Mouse (Mus musculus): ENCODE results near the gene Man2a1.

Man2a1 gene

GRCm38 (mm10) chr17:64600372-64601090 is at the start of gene Man2a1:
TSS of gene Man2a1 (plus strand) at chr17:64600736.
- peak; percentile 59 for DNase-seq (ENCODE audit: low read depth)

DNA sequence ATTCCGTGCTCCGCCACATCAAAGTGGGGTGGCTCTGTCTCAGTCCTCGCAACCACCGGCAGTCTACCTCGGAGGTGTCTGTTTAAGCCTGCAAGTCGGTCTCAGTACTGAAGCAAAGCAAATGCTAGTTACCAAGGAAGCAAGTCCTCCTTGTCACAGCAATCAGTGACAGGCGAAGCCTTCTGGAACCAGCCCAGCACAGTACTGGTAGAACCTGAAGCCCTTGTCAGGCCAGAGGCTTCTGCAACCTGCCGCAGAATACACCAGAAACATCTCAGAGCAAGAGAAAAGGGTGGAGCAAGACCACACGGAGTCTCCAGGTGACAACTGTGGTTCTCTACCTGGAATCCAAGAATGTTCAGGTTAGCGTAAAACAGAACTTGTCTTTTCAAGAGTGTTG is 47.2 kb upstream of the Man2a1 start:
- no peak for DNase-seq (ENCODE audit: low read depth)

DNA sequence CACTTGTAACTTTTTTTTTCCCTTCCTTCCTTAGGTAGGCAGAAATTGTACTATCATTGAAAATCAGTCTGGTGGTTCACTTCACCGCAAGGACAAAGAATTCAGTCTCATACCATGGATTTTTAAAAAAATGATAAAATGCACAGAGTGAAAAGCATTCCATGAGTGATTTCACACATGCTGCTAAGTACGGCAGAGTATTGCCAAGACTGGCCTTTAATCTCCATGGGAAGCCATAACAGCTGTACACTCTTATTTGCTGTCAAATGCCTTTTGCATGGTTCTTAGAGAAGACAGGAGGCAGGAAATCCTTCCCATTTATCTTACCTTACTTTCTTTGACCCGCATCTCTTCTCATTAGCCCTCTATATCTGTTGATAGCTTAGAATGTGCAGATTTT is 45.6 kb upstream of the Man2a1 start:
- DNase-seq (ENCODE audit: low read depth) = no peak

DNA sequence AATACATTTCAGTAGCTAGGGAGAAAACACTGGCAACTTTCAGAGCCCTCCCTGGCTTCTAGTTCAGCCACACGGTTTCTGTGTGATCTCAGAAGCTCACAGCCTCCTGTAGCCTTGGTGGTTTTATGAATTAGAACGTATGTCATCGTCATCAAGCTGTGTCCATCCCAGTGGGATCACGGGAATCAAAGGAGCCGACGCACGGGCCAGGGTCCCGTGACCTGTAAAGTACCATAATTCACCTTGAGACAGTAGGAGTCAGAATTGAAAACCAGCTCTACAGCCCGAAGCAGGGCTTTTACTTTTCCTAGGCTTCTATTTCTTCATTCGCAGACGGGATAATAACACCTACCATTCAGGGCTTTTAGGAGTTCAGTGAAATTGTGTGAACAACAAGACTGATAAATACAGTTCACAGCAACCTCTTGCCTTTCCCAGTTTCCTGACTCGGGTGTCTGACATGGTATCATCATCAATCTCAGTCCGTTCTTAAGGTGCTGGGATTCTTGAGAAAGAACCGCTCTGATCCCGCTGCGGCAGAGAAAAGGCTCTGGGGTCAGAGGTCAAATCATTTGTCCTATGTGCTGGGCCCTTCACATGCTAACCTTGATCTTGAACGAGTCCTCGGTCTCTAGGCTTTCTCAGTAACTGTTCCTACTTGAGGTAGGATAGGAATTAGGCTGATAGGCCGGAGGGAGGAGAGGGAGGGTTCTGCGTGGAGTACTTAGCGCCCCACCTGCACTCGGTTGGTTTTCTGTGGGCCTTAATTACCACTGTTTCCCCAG is 43.7 kb upstream of the Man2a1 start:
- DNase-seq (ENCODE audit: low read depth) = no peak

DNA sequence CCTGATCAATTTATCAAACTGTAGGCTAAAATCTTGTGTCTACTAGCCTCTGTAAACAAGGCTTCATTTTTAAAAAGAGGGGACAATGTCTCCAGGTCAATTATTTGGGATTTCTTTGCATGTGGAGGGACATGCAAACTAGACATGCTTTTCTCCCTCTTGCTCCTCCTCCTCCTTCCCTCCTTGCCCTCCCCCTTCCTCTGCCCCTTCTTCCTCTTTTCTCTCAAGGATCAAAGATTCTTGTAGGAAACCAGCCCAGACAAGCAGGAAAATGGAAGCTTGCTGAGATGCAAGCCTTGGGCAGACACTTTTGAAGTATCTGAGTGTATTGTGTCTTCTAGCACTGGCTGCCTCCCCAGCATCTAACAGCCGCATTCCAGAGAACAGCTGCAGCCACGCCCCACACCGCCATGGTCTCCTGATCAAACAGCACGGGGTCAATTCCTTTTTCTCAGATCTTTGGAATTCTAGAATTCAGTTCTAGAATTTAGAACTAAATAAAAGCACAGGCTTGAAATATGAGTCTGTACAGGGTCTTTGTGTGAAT is 41.5 kb upstream of the Man2a1 start:
- DNase-seq (ENCODE audit: low read depth) = no peak

DNA sequence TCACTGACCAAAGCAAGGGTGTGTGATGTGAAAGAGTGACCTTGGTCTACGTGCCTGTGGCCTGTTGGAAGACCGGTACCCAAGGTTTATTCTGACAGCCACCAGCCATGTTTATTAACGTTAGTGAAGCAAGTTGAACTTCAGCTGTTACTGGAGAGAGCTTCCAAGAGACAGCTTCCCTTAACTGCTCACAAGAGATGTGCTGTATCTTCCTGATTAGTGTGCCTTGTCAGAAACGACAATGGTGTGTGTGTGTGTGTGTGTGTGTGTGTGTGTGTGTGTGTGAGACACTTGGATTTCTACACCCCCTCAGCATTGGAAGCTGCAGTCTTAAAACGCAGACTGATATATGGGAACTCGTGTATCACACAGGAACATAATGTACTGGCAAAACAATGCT is 34.1 kb upstream of the Man2a1 start:
- DNase-seq (ENCODE audit: low read depth) = no peak

DNA sequence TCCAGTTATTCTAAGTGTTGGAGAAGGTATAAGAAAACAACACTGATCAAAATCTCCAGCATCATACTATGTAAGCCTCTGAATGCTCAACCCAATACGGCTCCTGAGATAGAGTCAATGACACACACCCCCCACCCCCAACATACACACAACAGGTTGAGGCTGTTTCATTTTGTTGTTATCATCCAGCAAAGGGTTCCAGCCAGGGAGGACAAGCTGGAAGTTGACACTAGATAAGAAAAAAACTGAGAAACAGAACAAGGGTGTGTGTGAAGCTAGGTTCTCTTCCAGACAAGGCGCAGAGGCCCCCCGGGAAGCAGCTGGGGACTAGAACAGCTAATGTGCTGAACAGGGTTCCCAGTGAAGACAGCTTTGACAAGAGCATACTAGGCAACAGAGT is 33.0 kb upstream of the Man2a1 start:
- DNase-seq (ENCODE audit: low read depth) = no peak

DNA sequence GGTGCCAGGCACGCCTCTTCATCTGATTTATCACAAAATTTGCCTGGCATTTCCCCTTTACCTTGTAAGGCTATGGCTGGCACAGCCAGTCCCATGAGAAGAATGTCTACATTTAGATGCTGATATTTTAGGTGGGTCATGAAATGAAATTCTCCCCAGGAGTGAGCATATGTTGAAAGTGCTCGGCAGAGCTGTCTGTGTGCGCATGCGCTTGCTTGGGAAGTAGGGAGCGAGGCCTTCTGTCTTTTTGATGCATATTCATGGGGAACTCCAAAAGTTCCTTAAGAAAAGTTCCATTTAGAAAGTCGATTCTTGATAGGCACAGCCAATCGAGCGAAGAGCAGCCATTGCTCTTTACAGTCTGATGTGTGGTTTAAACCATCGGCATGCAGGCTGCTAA is 26.6 kb upstream of the Man2a1 start:
- no peak for DNase-seq (ENCODE audit: low read depth)

GRCm38 (mm10) chr17:64575240-64575639 is 25.3 kb upstream of the Man2a1 start:
- DNase-seq (ENCODE audit: low read depth) = no peak

- no peak for DNase-seq (ENCODE audit: low read depth)
These were observed 23.1 kb upstream of the Man2a1 start for GRCm38 (mm10) chr17:64577485-64577884.

- no peak for DNase-seq (ENCODE audit: low read depth)
These were observed 22.2 kb upstream of the Man2a1 start for GRCm38 (mm10) chr17:64578346-64578745.

DNA sequence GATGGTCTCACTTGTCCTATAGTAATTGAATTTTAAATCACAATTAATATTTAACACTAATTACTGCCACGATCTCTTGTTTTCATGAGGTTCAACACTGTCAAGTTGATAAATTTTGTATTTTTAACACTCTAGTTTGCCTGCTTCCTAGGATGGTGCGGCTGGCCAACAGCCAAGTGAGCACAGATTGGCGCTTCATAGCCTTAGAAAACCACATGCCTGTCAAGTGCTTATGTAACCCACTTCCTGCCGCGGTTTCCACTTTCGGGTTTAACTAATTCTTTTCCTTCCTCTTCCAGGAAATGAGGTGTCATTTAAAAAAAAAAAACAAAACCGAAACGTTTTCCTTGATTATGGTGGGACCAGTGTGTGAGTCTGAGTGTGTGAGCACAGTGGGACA is 20.8 kb upstream of the Man2a1 start:
- no peak for DNase-seq (ENCODE audit: low read depth)

DNA sequence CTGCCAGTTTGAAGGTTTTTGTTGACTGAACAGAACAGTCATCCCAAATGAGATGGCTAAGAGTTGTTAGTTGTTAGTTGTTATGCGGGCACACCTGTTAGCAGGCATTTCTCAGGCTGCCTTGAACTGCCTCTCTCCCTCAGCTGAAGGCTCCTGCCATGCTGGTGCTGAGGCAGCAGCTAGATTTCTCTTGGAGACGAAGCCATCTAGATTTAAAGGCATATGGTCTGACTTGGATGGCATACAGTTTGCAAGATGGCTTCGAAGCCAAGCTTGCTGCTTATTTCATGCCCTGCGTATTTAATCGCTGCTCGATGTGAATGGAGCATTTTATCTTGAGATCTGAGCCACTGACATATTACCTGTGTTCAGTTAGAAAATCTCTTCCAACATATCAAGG is 19.4 kb upstream of the Man2a1 start:
- no peak for DNase-seq (ENCODE audit: low read depth)

DNA sequence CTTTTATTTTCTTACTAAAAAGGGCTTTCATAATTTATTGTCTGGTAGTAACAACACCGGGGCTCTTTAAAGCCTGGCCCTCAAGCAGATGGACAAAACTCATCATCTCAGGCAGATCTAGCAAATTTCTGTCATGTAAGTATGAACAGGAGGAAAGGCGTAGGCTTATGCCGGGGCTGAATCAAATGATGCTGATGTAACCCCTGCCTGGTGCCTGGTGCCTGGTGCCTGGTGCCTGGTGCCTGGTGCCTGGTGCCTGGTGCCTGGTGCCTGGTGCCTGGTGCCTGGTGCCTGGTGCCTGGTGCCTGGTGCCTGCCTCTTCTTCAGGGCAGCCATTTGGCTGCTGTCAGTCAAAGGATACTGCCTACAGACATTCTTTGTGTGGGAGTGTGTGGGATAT is 18.6 kb upstream of the Man2a1 start:
- no peak for DNase-seq (ENCODE audit: low read depth)

- no peak for DNase-seq (ENCODE audit: low read depth)
These were observed 10.1 kb upstream of the Man2a1 start for GRCm38 (mm10) chr17:64590483-64590882.

DNA sequence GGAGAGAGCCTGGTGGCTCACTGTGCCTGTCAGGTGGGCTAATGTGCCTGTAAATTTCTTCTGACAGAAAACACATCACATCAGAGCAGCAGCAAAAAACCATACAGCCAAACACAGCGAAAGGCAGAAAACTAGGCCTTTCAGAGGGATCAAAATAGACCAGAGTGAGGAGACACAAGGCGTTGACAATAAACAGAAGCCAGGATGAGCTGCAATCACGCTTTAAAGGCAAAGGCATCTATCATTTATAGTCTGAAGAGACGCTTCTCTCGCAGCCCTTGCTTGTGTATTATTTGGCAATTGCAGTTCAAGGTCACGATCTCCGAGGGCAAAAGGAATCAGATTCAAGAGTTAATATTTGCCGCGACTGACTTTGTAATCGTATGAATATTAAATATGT is 9.2 kb upstream of the Man2a1 start:
- DNase-seq (ENCODE audit: low read depth) = no peak

GRCm38 (mm10) chr17:64592355-64592754 is 8.2 kb upstream of the Man2a1 start:
- DNase-seq (ENCODE audit: low read depth) = no peak

DNA sequence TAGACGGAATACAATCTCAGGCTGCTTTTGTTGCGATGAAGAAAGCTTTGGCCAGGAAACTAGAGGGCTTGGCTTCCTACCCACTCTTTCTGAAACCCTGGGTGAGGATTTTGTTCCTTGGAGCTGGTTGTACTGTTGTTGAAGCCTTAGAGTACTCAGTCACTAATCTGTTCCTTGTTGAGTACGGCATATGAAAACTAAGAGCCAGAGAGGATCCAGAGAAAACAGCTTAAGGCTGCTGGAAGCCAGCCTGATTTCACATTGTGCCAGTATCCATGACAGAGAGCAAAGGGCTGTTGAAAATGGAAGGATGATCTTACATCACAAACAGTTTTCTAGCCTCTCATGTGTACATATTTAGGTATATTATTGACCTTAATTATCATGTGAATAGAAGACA is 7.7 kb upstream of the Man2a1 start:
- no peak for DNase-seq (ENCODE audit: low read depth)

- DNase-seq (ENCODE audit: low read depth) = no peak
These were observed 2.8 kb upstream of the Man2a1 start for GRCm38 (mm10) chr17:64597770-64598169.

GRCm38 (mm10) chr17:64599916-64600315 is 620 bp upstream of the Man2a1 start:
- DNase-seq (ENCODE audit: low read depth) = peak; percentile 46

GRCm38 (mm10) chr17:64601091-64601750 is 685 bp downstream of the Man2a1 start:
- no peak for DNase-seq (ENCODE audit: low read depth)

- DNase-seq (ENCODE audit: low read depth) = no peak
These were observed 1.4 kb downstream of the Man2a1 start for GRCm38 (mm10) chr17:64601751-64602578.

Data from fibroblast of lung, adult 2 months (primary cell).